Mouse (Mus musculus) brain, embryonic 14.5 days (tissue): ENCODE results near the gene Ubtd2.

ENCODE experiments used
- CTCF ChIP-seq: fragments of 200-500 bp; IDR thresholded peaks from 2 replicates; pipeline ENCODE4 v1.5.1; 2012; ENCODE audit warnings: inconsistent platforms, mild to moderate bottlenecking, moderate library complexity, borderline replicate concordance; ENCODE audit not compliant: insufficient read depth, insufficient read length; ENCODE audit errors: extremely low read depth
- POLR2A ChIP-seq: fragments of 200-500 bp; IDR thresholded peaks from 2 replicates; pipeline ENCODE4 v1.6.1; 2012; ENCODE audit warnings: mild to moderate bottlenecking, inconsistent platforms, borderline replicate concordance; ENCODE audit not compliant: poor library complexity, insufficient read depth, insufficient read length, severe bottlenecking; ENCODE audit errors: extremely low read depth

GRCm38 (mm10) chr11:32450216-32450615, 5.0 kb upstream of the Ubtd2 start:
- TF ChIP-seq CTCF (peak; percentile 82), POLR2A (no peak)
